Mouse (Mus musculus) embryo, embryonic 9.5 days (tissue): ENCODE measurements at regions not wholly inside any gene's neighbourhood (a gene's known extent, or its start where the extent isn't known, plus 50 kb on each side); places are given as distances from the start of the nearest gene placed in this dataset.

Experiments
- DNase-seq: peaks from one replicate; pipeline ENCODE4 v3.0.0-alpha.2; 2017; ENCODE audit errors: extremely low spot score

GRCm38 (mm10) chr6:36645415-36645814 lies 164.6 kb downstream of the Ptn start:
- no peak for DNase-seq

- peak; percentile 31 for DNase-seq
Measured at GRCm38 (mm10) chr6:36644880-36645279, 165.1 kb downstream of the Ptn start.

- no peak for DNase-seq
Measured at GRCm38 (mm10) chr6:36637031-36637430, 173.0 kb downstream of the Ptn start.

GRCm38 (mm10) chr6:36627648-36628047 lies 182.4 kb downstream of the Ptn start:
- DNase-seq = no peak

GRCm38 (mm10) chr6:36608281-36608970 lies 201.6 kb downstream of the Ptn start:
- DNase-seq = no peak

- no peak for DNase-seq
Measured at GRCm38 (mm10) chr6:36605578-36606205, 204.3 kb downstream of the Ptn start.

GRCm38 (mm10) chr6:36604802-36605201 lies 205.2 kb downstream of the Ptn start:
- DNase-seq = no peak

- no peak for DNase-seq
Measured at GRCm38 (mm10) chr6:36596574-36596973, 208.7 kb downstream of the Chrm2 start.

- no peak for DNase-seq
Measured at GRCm38 (mm10) chr6:36590881-36591630, 203.2 kb downstream of the Chrm2 start.

GRCm38 (mm10) chr6:36581043-36581442 lies 193.2 kb downstream of the Chrm2 start:
- DNase-seq = no peak
